Mouse (Mus musculus) ovary, adult 18-20 months (tissue): ENCODE data around the gene Ache.

Experiments
- DNase-seq: peaks from one replicate; pipeline ENCODE4 v3.0.0; 2022; ENCODE audit warnings: low spot score, mixed read lengths

Gene Ache

GRCm38 (mm10) chr5:137295712-137296111 lies 8.4 kb downstream of the Ache start:
- no peak for DNase-seq

- no peak for DNase-seq
Measured at GRCm38 (mm10) chr5:137297126-137297525, 9.8 kb downstream of the Ache start.

- DNase-seq, result no peak
Measured at GRCm38 (mm10) chr5:137299240-137299639, 11.9 kb downstream of the Ache start.

- no peak for DNase-seq
Measured at GRCm38 (mm10) chr5:137301253-137301652, 13.9 kb downstream of the Ache start.

- no peak for DNase-seq
Measured at GRCm38 (mm10) chr5:137303609-137304008, 16.3 kb downstream of the Ache start.

- DNase-seq, result no peak
Measured at GRCm38 (mm10) chr5:137304165-137304564, 16.8 kb downstream of the Ache start.

GRCm38 (mm10) chr5:137304816-137305215 lies 17.5 kb downstream of the Ache start:
- DNase-seq, result no peak

- no peak for DNase-seq
Measured at GRCm38 (mm10) chr5:137305822-137306221, 18.5 kb downstream of the Ache start.

- DNase-seq, result no peak
Measured at GRCm38 (mm10) chr5:137306439-137307005, 19.2 kb downstream of the Ache start.

GRCm38 (mm10) chr5:137307071-137307912 lies 20.0 kb downstream of the Ache start, which contains the start of gene Srrt:
TSS of gene Srrt (minus strand) at chr5:137307674.
- DNase-seq, result peak; percentile 88

GRCm38 (mm10) chr5:137308356-137308755 lies 21.0 kb downstream of the Ache start:
- no peak for DNase-seq

- DNase-seq, result no peak
Measured at GRCm38 (mm10) chr5:137313466-137314192, 26.3 kb downstream of the Ache start.

- peak; percentile 79 for DNase-seq
Measured at GRCm38 (mm10) chr5:137314193-137315083, 27.1 kb downstream of the Ache start, which contains the start of gene Trip6. TSS of gene Trip6 (minus strand) at chr5:137314404.

- DNase-seq, result no peak
Measured at GRCm38 (mm10) chr5:137315084-137315903, 28.0 kb downstream of the Ache start.

GRCm38 (mm10) chr5:137317361-137317760 lies 30.0 kb downstream of the Ache start:
- DNase-seq, result no peak

- no peak for DNase-seq
Measured at GRCm38 (mm10) chr5:137318570-137318969, 31.3 kb downstream of the Ache start.

- no peak for DNase-seq
Measured at GRCm38 (mm10) chr5:137320996-137321395, 33.7 kb downstream of the Ache start.

- DNase-seq, result no peak
Measured at GRCm38 (mm10) chr5:137330910-137331309, 43.6 kb downstream of the Ache start.

- no peak for DNase-seq
Measured at GRCm38 (mm10) chr5:137332857-137333511, 45.7 kb downstream of the Ache start.

- DNase-seq, result peak; percentile 87
Measured at GRCm38 (mm10) chr5:137333512-137334174, 46.3 kb downstream of the Ache start, which contains the start of gene Slc12a9. TSS of gene Slc12a9 (minus strand) at chr5:137333597.
